Mouse (Mus musculus): ENCODE measurements at regions not wholly inside any gene's neighbourhood (a gene's known extent, or its start where the extent isn't known, plus 50 kb on each side); places are given as distances from the start of the nearest gene placed in this dataset.

- TF ChIP-seq CTCF (IDR thresholded peaks at IDR 0.05) (no peak), POLR2A (IDR thresholded peaks at IDR 0.05; ENCODE audit: insufficient read depth, low read depth, low read length) (no peak), EP300 (IDR thresholded peaks at IDR 0.05; ENCODE audit: insufficient read depth, low read depth, low read length) (no peak)
Observed at GRCm38 (mm10) chr13:6137170-6137569, 275.9 kb downstream of the Klf6 start.

Measured in heart, adult 2 months (tissue).